Mouse (Mus musculus) heart, postnatal 0 days (tissue): ENCODE results near the gene Ccdc84. TPM values are rescaled to one million over a fixed set of nuclear protein-coding genes. Genes with fewer than 3 reads are reported as not detected.

Experiments used
- ATAC-seq: fragments of 200-750 bp; cut with Nextera tagmentation; 2 replicates; pipeline ENCODE4 v1.8.0; 2017; ENCODE audit warnings: low read depth, moderate number of reproducible peaks, moderate library complexity; ENCODE audit not compliant: insufficient read depth
- DNase-seq: peaks from one replicate; pipeline ENCODE4 v3.0.0-alpha.2; 2016; ENCODE audit warnings: low spot score
- H3K27ac ChIP-seq: fragments of 300-500 bp; sonication (generic); 2 replicates; pipeline ENCODE4 v1.5.1; 2014; ENCODE audit warnings: low read depth, mild to moderate bottlenecking
- H3K27me3 ChIP-seq: fragments of 300-500 bp; sonication (generic); 2 replicates; pipeline ENCODE4 v1.6.1; 2014; ENCODE audit warnings: low read length, mixed read lengths; ENCODE audit not compliant: control insufficient read depth, insufficient read depth
- H3K36me3 ChIP-seq: fragments of 300-500 bp; sonication (generic); replicated peaks from 2 replicates; pipeline ENCODE4 v1.6.1; 2014; ENCODE audit warnings: low read length, mixed read lengths; ENCODE audit not compliant: control insufficient read depth, insufficient read depth
- H3K4me1 ChIP-seq: fragments of 300-500 bp; sonication (generic); 2 replicates; pipeline ENCODE4 v1.6.1; 2014; ENCODE audit warnings: antibody characterized with exemption; ENCODE audit not compliant: control insufficient read depth, insufficient read depth
- H3K4me2 ChIP-seq: fragments of 300-500 bp; sonication (generic); 2 replicates; pipeline ENCODE4 v1.6.1; 2014; ENCODE audit warnings: low read depth, mild to moderate bottlenecking, low read length, moderate library complexity
- H3K4me3 ChIP-seq: fragments of 300-500 bp; sonication (generic); 2 replicates; pipeline ENCODE4 v1.5.1; 2014; ENCODE audit warnings: low read depth, low read length
- H3K9ac ChIP-seq: fragments of 300-500 bp; sonication (generic); replicated peaks from 2 replicates; pipeline ENCODE4 v1.6.1; 2014; ENCODE audit warnings: low read depth, low read length, mixed read lengths
- H3K9me3 ChIP-seq: fragments of 300-500 bp; sonication (generic); replicated peaks from 2 replicates; pipeline ENCODE4 v1.6.1; 2016; ENCODE audit warnings: low read length; ENCODE audit not compliant: control insufficient read depth
- CTCF ChIP-seq: IDR thresholded peaks from 2 replicates; pipeline ENCODE4 v1.5.1; 2016; ENCODE audit warnings: antibody characterized with exemption, control low read depth, low read depth
- EP300 ChIP-seq: IDR thresholded peaks from 2 replicates; pipeline ENCODE4 v1.6.1; 2016; ENCODE audit warnings: antibody characterized with exemption, low read depth
- WGBS: fragments of 180-500 bp; shearing (Covaris S2); extraction: QIAGEN DNeasy Blood & Tissue Kit; methylation state at CpG from one replicate; pipeline ENCODE4 v1.1.7; 2014; 5-methylcytosine and 5-hydroxymethylcytosine counted together
- polyA plus RNA-seq: library from polyadenylated mRNA; unstranded; fragments of >200 nt; fragmentation: Nextera tagmentation; extraction: Ambion mirVana; gene quantifications from 2 replicates; pipeline ENCODE4 v1.2.1, GENCODE M21; 2015
- total RNA-seq: library from RNA; depleted of rRNA; stranded (reverse); fragments of >200 nt; gene quantifications from 2 replicates; pipeline ENCODE4 v1.2.3, GENCODE M21; 2014; ENCODE audit warnings: low replicate concordance; rRNA removed

The Ccdc84 gene
- total RNA-seq (13.7 and 45.1 TPM in 2 replicates), polyA plus RNA-seq (17.2 and 17.7 TPM in 2 replicates)

- peak within 1 kb of the TSS; percentile 76 for H3K27ac ChIP-seq
- no peak for TF ChIP-seq CTCF
- TF ChIP-seq EP300: no peak
- peak within 1 kb of the TSS; percentile 87 for H3K4me3 ChIP-seq
- no peaks in the 10 kb centered on the region for H3K27me3 ChIP-seq
- peak within 1 kb of the TSS; percentile 73 for H3K9ac ChIP-seq
- H3K4me1 ChIP-seq: peaks cover 5% of the 10 kb centered on the region
- ATAC-seq (no peak), DNase-seq (no peak)
- peaks cover 9% of the 10 kb centered on the region; the same call in 1 of the 2 replicates for H3K36me3 ChIP-seq
- no peaks in the 10 kb centered on the region for H3K9me3 ChIP-seq
- peak within 1 kb of the TSS; percentile 84 for H3K4me2 ChIP-seq
- 73% methylated on average over 14 of the region's 14 CpGs for WGBS
Measured at GRCm38 (mm10) chr9:44418519-44419385, at the start of gene Ccdc84. Ccdc84 (minus strand) TSS chr9:44418569.

DNA sequence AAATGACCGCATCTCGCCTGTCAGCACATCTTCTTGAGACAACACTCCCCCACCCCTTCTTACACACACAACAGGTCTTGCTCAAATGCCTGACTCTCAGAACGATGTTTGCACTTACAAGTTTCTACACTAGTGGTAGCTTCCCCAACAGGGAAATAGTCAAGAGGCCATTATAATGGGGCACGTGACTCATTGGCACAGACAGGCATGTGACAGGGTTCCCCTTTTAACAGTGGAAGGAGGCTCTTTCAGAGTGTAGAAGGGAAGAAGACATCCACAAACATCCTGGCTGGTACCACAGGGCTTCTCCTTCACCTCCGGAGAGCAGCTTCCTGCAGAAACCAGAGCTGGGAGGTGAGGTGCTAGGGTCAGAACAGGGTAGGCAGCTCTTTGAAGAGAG is 43.6 kb upstream of the Ccdc84 start:
- H3K27me3 ChIP-seq: no peaks in the 10 kb centered on the region; the same call in 1 of the 2 replicates
- no peak overlapping the region for H3K9ac ChIP-seq
- H3K4me3 ChIP-seq: no peak overlapping the region
- no peaks in the 10 kb centered on the region for H3K36me3 ChIP-seq
- no peaks in the 10 kb centered on the region for H3K9me3 ChIP-seq
- H3K4me2 ChIP-seq: no peak overlapping the region
- WGBS: 69% methylated on average over 5 of the region's 5 CpGs
- no peak overlapping the region for H3K27ac ChIP-seq
- no peak for TF ChIP-seq CTCF
- no peak for TF ChIP-seq EP300
- no peak for DNase-seq
- H3K4me1 ChIP-seq: no peaks in the 10 kb centered on the region
- no peak for ATAC-seq

DNA sequence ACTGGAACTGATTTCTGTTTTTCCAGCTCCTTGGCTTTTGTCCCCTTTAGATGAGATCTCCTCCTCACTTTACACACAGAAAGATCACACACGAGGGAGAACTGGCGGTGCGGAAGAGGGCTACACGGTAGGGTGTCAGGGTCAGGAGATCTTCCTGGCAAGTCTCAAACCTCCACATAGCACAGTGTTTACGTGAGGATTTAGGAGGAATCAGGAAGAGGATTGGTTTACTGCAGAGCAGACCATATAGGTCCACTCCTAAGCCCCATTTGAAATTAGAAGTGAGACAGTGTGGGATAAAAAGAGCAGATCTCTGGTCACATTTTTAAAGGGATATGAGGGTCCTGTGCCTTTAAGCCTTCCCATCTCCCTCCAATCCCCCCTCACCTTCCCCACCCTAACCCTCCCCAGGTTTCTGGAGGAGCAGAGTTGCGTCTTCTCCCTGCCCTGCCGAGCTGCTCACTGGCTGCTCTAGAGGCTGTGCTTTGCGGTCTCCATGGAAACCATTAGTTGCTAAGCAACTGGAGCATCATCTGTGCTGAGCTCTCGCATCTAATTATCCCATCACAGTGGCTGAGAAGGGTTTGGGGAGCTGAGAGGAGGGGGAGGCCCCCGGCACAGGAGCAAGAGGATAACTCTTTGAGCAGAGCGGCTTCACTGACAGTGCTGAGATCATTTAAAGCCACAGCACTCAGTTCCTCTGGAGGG is 38.8 kb upstream of the Ccdc84 start:
- Histone ChIP-seq H3K27me3 (peaks cover 24% of the 10 kb centered on the region), H3K27ac (no peak overlapping the region), H3K9me3 (no peaks in the 10 kb centered on the region), H3K36me3 (no peaks in the 10 kb centered on the region), H3K4me3 (no peak overlapping the region), H3K9ac (no peak overlapping the region), H3K4me2 (no peak overlapping the region), H3K4me1 (no peaks in the 10 kb centered on the region)
- TF ChIP-seq CTCF (no peak), EP300 (no peak)
- DNase-seq (no peak), ATAC-seq (no peak)
- 12% methylated on average over 11 of the region's 11 CpGs for WGBS

- no peak within 1 kb of the TSS for H3K9ac ChIP-seq
- no peak within 1 kb of the TSS for H3K4me3 ChIP-seq
- no peaks in the 10 kb centered on the region for H3K36me3 ChIP-seq
- no peak for ATAC-seq
- 28% methylated on average over 4 of the region's 4 CpGs for WGBS
- no peaks in the 10 kb centered on the region for H3K4me1 ChIP-seq
- peaks cover 24% of the 10 kb centered on the region for H3K27me3 ChIP-seq
- no peak within 1 kb of the TSS for H3K27ac ChIP-seq
- DNase-seq: no peak
- H3K4me2 ChIP-seq: no peak within 1 kb of the TSS
- 0 out of 2 replicates have a peak, but pooled peaks have one; percentile 15 for TF ChIP-seq CTCF
- no peak for TF ChIP-seq EP300
- H3K9me3 ChIP-seq: no peaks in the 10 kb centered on the region
Measured at GRCm38 (mm10) chr9:44454891-44455220, 36.5 kb upstream of the Ccdc84 start, which contains the start of gene Upk2. Upk2 (minus strand) TSS chr9:44454976.

GRCm38 (mm10) chr9:44454132-44454890 is 35.9 kb upstream of the Ccdc84 start:
- ATAC-seq: peak; percentile 88
- peaks cover 24% of the 10 kb centered on the region for H3K27me3 ChIP-seq

More at GRCm38 (mm10) chr9:44454132-44454890, 35.9 kb upstream of the Ccdc84 start:
- Histone ChIP-seq H3K9me3 (no peaks in the 10 kb centered on the region), H3K4me1 (no peaks in the 10 kb centered on the region), H3K4me3 (no peak overlapping the region), H3K27ac (no peak overlapping the region), H3K9ac (no peak overlapping the region), H3K36me3 (no peaks in the 10 kb centered on the region), H3K4me2 (no peak overlapping the region)
- no peak for TF ChIP-seq EP300
- peak; percentile 86 for TF ChIP-seq CTCF
- DNase-seq: peak; percentile 65
- 9% methylated on average over 14 of the region's 14 CpGs for WGBS
